In the genomic region with DNA sequence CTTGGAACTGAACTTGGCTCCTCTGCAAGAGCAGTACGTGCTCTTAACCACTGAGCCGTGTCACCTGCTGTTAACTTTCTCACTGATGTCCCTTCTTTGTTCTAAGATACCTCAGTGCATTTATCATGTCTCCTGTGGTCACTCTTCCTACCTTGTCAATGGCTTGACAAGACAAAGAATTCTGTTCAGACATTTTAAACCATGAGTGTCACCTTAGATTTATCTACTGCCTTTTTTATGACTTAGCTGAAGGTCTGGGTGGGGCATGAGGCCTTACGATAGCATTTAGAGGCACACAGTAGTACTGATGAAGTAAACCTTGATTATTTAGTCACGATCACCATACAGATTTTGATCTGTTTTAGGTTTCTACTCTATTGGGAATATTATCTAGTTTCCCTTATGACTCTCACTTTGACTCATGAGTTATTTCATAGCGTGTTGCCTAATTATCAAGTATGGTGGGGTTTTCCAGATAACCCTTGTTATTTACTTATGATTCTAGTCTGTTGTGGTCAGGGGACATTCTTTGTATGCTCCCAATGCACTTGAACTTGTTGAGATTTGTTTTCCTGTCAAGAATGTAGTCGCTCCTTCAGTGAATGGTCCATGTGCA, we compare ENCODE assay signal across 33 mouse cellular contexts.
"Had no signal": no experiment of that assay in that cellular context is flagged by ENCODE, and none has a peak within 500 bp of the region (broad histone marks: within the 10 kb centered on the region; RNA-seq: fewer than 3 reads in every experiment).

No protein-coding gene starts in this region.

- H3K27me3 ChIP-seq: heart, embryonic 12.5 days; heart, embryonic 13.5 days; heart, embryonic 15.5 days; hindbrain, embryonic 12.5 days; hindbrain, embryonic 13.5 days; hindbrain, embryonic 15.5 days; intestine, embryonic 15.5 days; kidney, embryonic 15.5 days had no signal

- H3K9ac ChIP-seq: heart, embryonic 12.5 days; heart, embryonic 13.5 days; heart, embryonic 15.5 days; hindbrain, embryonic 12.5 days; hindbrain, embryonic 13.5 days; hindbrain, embryonic 14.5 days; hindbrain, embryonic 15.5 days; intestine, embryonic 15.5 days; kidney, embryonic 15.5 days had no signal

- H3K4me1 ChIP-seq: heart, embryonic 10.5 days; heart, embryonic 12.5 days; heart, embryonic 13.5 days; heart, embryonic 15.5 days; hindbrain, embryonic 12.5 days; hindbrain, embryonic 13.5 days; hindbrain, embryonic 15.5 days; intestine, embryonic 15.5 days; kidney, embryonic 15.5 days had no signal

- H3K9me3 ChIP-seq: heart, embryonic 10.5 days; heart, embryonic 15.5 days; hindbrain, embryonic 12.5 days; hindbrain, embryonic 13.5 days; hindbrain, embryonic 15.5 days; intestine, embryonic 15.5 days; kidney, embryonic 15.5 days had no signal

- H3K4me3 ChIP-seq: heart, embryonic 10.5 days; heart, embryonic 12.5 days; heart, embryonic 13.5 days; heart, embryonic 15.5 days; hindbrain, embryonic 10.5 days; hindbrain, embryonic 12.5 days; hindbrain, embryonic 13.5 days; hindbrain, embryonic 15.5 days; intestine, embryonic 15.5 days; kidney, embryonic 15.5 days; layer of hippocampus, adult 2 months; left cerebral cortex, adult 2 months had no signal

- ATAC-seq: hindbrain, embryonic 16.5 days; hindbrain, postnatal 0 days; inflammation-experienced regulatory T-cells, adult 6 months; intestine, embryonic 15.5 days; intestine, embryonic 16.5 days; intestine, postnatal 0 days had no signal

- DNase-seq: heart, postnatal 10 days; heart, postnatal 14 days; heart, postnatal 36 days; heart, postnatal 4 days; kidney, adult 11 months; kidney, adult 18-20 months; kidney, adult 8-10 months; kidney, postnatal 10 days; kidney, postnatal 25 days; kidney, postnatal 36 days; kidney, postnatal 4 days; layer of hippocampus, adult 9-11 months; layer of hippocampus, postnatal 36 days had no signal

- H3K36me3 ChIP-seq: heart, embryonic 10.5 days; heart, embryonic 12.5 days; heart, embryonic 13.5 days; heart, embryonic 15.5 days; hindbrain, embryonic 10.5 days; hindbrain, embryonic 12.5 days; hindbrain, embryonic 13.5 days; hindbrain, embryonic 15.5 days; intestine, embryonic 15.5 days; kidney, embryonic 15.5 days had no signal

- H3K27ac ChIP-seq: heart, embryonic 10.5 days; heart, embryonic 13.5 days; heart, embryonic 15.5 days; hindbrain, embryonic 10.5 days; hindbrain, embryonic 12.5 days; hindbrain, embryonic 13.5 days; hindbrain, embryonic 14.5 days; hindbrain, embryonic 15.5 days; hindbrain, postnatal 0 days; intestine, embryonic 15.5 days; kidney, embryonic 15.5 days; kidney, postnatal 0 days; layer of hippocampus, adult 2 months; left cerebral cortex, adult 2 months had no signal

- H3K4me2 ChIP-seq: heart, embryonic 11.5 days; heart, embryonic 12.5 days; heart, embryonic 13.5 days; heart, embryonic 15.5 days; hindbrain, embryonic 12.5 days; hindbrain, embryonic 13.5 days; hindbrain, embryonic 14.5 days; hindbrain, embryonic 15.5 days; intestine, embryonic 15.5 days; kidney, embryonic 15.5 days had no signal
